Mouse (Mus musculus) spleen, adult 2 months (tissue): ENCODE measurements around the gene Dis3l2. TPM values are rescaled to one million over a fixed set of nuclear protein-coding genes. Genes with fewer than 3 reads are reported as not detected.

Experiments used
- DNase-seq, 2 experiments: peaks; one replicate each; pipeline versions ENCODE4 v3.0.0 to v3.0.0-alpha.2; 2012 to 2021; ENCODE audit warnings: low spot score in 2 of 2, low read depth in 1 of 2
- H3K27ac ChIP-seq: fragments of 200-500 bp; 2 replicates; pipeline ENCODE4 v1.5.1; 2012; ENCODE audit warnings: low read length, inconsistent platforms; ENCODE audit not compliant: insufficient read depth
- H3K27me3 ChIP-seq: fragments of 200-500 bp; 2 replicates; pipeline ENCODE4 v1.6.1; 2012; ENCODE audit warnings: mild to moderate bottlenecking, moderate library complexity, low read length, inconsistent platforms; ENCODE audit not compliant: control insufficient read depth, insufficient read depth
- H3K36me3 ChIP-seq: fragments of 200-500 bp; 2 replicates; pipeline ENCODE4 v1.6.1; 2012; ENCODE audit warnings: mild to moderate bottlenecking, low read length, inconsistent platforms; ENCODE audit not compliant: control insufficient read depth, insufficient read depth
- H3K4me1 ChIP-seq: fragments of 200-500 bp; 2 replicates; pipeline ENCODE4 v1.6.1; 2011; ENCODE audit warnings: inconsistent platforms; ENCODE audit not compliant: control insufficient read depth, insufficient read depth, insufficient read length
- H3K4me3 ChIP-seq: fragments of 200-500 bp; 2 replicates; pipeline ENCODE4 v1.5.1; 2011; ENCODE audit warnings: mild to moderate bottlenecking, inconsistent platforms; ENCODE audit not compliant: insufficient read depth, insufficient read length; ENCODE audit errors: extremely low read depth
- CTCF ChIP-seq: fragments of 200-500 bp; IDR thresholded peaks from 2 replicates; pipeline ENCODE4 v1.5.1; 2011; ENCODE audit warnings: mild to moderate bottlenecking, inconsistent platforms; ENCODE audit not compliant: insufficient read depth, insufficient read length, insufficient replicate concordance; ENCODE audit errors: extremely low read depth
- POLR2A ChIP-seq: fragments of 200-500 bp; IDR thresholded peaks from 2 replicates; pipeline ENCODE4 v1.6.1; 2011; ENCODE audit warnings: low read depth, low read length, inconsistent platforms
- WGBS: fragments of 180-500 bp; shearing (Covaris S2); methylation state at CpG from one replicate; pipeline ENCODE4 v1.1.7; 2018; 5-methylcytosine and 5-hydroxymethylcytosine counted together
- polyA plus RNA-seq: library from polyadenylated mRNA; depleted of rRNA; stranded (reverse); fragments of >200 nt; gene quantifications from 2 replicates; pipeline ENCODE4 v1.2.3, GENCODE M21; 2012

The Dis3l2 gene
- polyA plus RNA-seq, 1 experiment: 8.8 TPM

GRCm38 (mm10) chr1:86834351-86834987, 130.9 kb downstream of the Dis3l2 start:
- H3K4me3 ChIP-seq: no peak overlapping the region
- no peak for DNase-seq
- WGBS: 94% methylated on average over 2 of the region's 2 CpGs
- no peaks in the 10 kb centered on the region for H3K27me3 ChIP-seq
- no peaks in the 10 kb centered on the region for H3K36me3 ChIP-seq
- H3K4me1 ChIP-seq: no peaks in the 10 kb centered on the region
- TF ChIP-seq CTCF: no peak
- TF ChIP-seq POLR2A: no peak
- H3K27ac ChIP-seq: no peak overlapping the region

- no peak overlapping the region for H3K4me3 ChIP-seq
- no peaks in the 10 kb centered on the region for H3K4me1 ChIP-seq
- 83% methylated on average over 2 of the region's 2 CpGs for WGBS
- no peaks in the 10 kb centered on the region for H3K36me3 ChIP-seq
- H3K27me3 ChIP-seq: no peaks in the 10 kb centered on the region
- no peak overlapping the region for H3K27ac ChIP-seq
- DNase-seq: no peak
- TF ChIP-seq CTCF: no peak
These were observed 131.4 kb downstream of the Dis3l2 start for GRCm38 (mm10) chr1:86834988-86835387.

GRCm38 (mm10) chr1:86850754-86851153, 147.1 kb downstream of the Dis3l2 start:
- H3K36me3 ChIP-seq: peaks cover 5% of the 10 kb centered on the region; the same call in 1 of the 2 replicates
- no peak overlapping the region for H3K27ac ChIP-seq
- H3K27me3 ChIP-seq: no peaks in the 10 kb centered on the region
- H3K4me3 ChIP-seq: no peak overlapping the region
- no peak for DNase-seq
- 89% methylated on average over 2 of the region's 2 CpGs for WGBS
- TF ChIP-seq CTCF (no peak), POLR2A (no peak)
- H3K4me1 ChIP-seq: no peaks in the 10 kb centered on the region

- WGBS: 33% methylated on average over 1 of the region's 1 CpGs
These were observed 155.3 kb downstream of the Dis3l2 start for GRCm38 (mm10) chr1:86858876-86859275.

GRCm38 (mm10) chr1:86859371-86859770, 155.8 kb downstream of the Dis3l2 start:
- Histone ChIP-seq H3K4me3 (no peak overlapping the region), H3K27me3 (no peaks in the 10 kb centered on the region), H3K36me3 (peaks cover 8% of the 10 kb centered on the region), H3K27ac (no peak overlapping the region), H3K4me1 (no peaks in the 10 kb centered on the region)
- 77% methylated on average over 1 of the region's 1 CpGs for WGBS
- DNase-seq: no peak
- no peak for TF ChIP-seq CTCF
- no peak for TF ChIP-seq POLR2A

More at GRCm38 (mm10) chr1:86858876-86859275, 155.3 kb downstream of the Dis3l2 start:
- Histone ChIP-seq H3K36me3 (peaks cover 8% of the 10 kb centered on the region), H3K4me3 (no peak overlapping the region), H3K27ac (no peak overlapping the region), H3K4me1 (no peaks in the 10 kb centered on the region), H3K27me3 (no peaks in the 10 kb centered on the region)
- no peak for TF ChIP-seq CTCF
- TF ChIP-seq POLR2A: no peak
- no peak for DNase-seq

GRCm38 (mm10) chr1:86873745-86874144, 170.1 kb downstream of the Dis3l2 start:
- no peaks in the 10 kb centered on the region for H3K27me3 ChIP-seq
- no peak overlapping the region for H3K27ac ChIP-seq
- DNase-seq: no peak
- 82% methylated on average over 2 of the region's 2 CpGs for WGBS
- no peaks in the 10 kb centered on the region for H3K4me1 ChIP-seq
- no peak overlapping the region for H3K4me3 ChIP-seq
- H3K36me3 ChIP-seq: no peaks in the 10 kb centered on the region
- TF ChIP-seq CTCF (no peak), POLR2A (no peak)

- TF ChIP-seq CTCF: no peak
- TF ChIP-seq POLR2A: no peak
- no peaks in the 10 kb centered on the region for H3K27me3 ChIP-seq
- no peak for DNase-seq
- H3K27ac ChIP-seq: no peak overlapping the region
- 0 out of 2 replicates have a peak, but pooled peaks cover 1% of the 10 kb centered on the region for H3K36me3 ChIP-seq
- H3K4me1 ChIP-seq: no peaks in the 10 kb centered on the region
- no peak overlapping the region for H3K4me3 ChIP-seq
These were observed 175.1 kb downstream of the Dis3l2 start for GRCm38 (mm10) chr1:86878743-86879142.
